Mouse (Mus musculus): ENCODE measurements around the gene Ginm1. TPM values are rescaled to one million over a fixed set of nuclear protein-coding genes. Genes with fewer than 3 reads are reported as not detected.
A peak's percentile ranks its signal among the peaks of the same experiment; 100 is the strongest.

Ginm1 gene
- polyA plus RNA-seq, 1 experiment from 2014 or later, result 78.9 TPM

- no peaks in the 10 kb centered on the region for H3K36me3 ChIP-seq (replicated peaks; ENCODE audit: insufficient read depth, low read length)
- no peaks in the 10 kb centered on the region for H3K27me3 ChIP-seq (ENCODE audit: insufficient read depth, low read length)
- peak within 1 kb of the TSS; percentile 24 for H3K4me3 ChIP-seq (ENCODE audit: low read depth, low read length)
- H3K27ac ChIP-seq (ENCODE audit: low read depth), result peak within 1 kb of the TSS; percentile 85
- H3K9ac ChIP-seq (replicated peaks), result peak within 1 kb of the TSS; percentile 48
- TF ChIP-seq EP300 (IDR thresholded peaks at IDR 0.05; ENCODE audit: low read depth) (no peak), CTCF (IDR thresholded peaks at IDR 0.05; ENCODE audit: low read depth) (no peak)
- H3K4me2 ChIP-seq (ENCODE audit: low read depth, low read length), result peak within 1 kb of the TSS; percentile 73
- H3K9me3 ChIP-seq (ENCODE audit: low read length), result no peaks in the 10 kb centered on the region
- 3% methylated on average over 15 of the region's 15 CpGs for WGBS (ENCODE audit: insufficient replicate concordance)
- DNase-seq (peak; percentile 53), ATAC-seq (peak; percentile 66)
- H3K4me1 ChIP-seq (ENCODE audit: insufficient read depth), result peaks cover 23% of the 10 kb centered on the region
These were observed 39.6 kb upstream of the Ginm1 start, which contains the start of gene Zc3h12d for GRCm38 (mm10) chr10:7832171-7832676. Gene Zc3h12d, plus strand, starts transcription at chr10:7832470.

GRCm38 (mm10) chr10:7826106-7826505 lies 33.5 kb upstream of the Ginm1 start:
- Histone ChIP-seq H3K4me2 (ENCODE audit: low read depth, low read length) (no peak overlapping the region), H3K27me3 (ENCODE audit: insufficient read depth, low read length) (no peaks in the 10 kb centered on the region), H3K4me3 (ENCODE audit: low read depth, low read length) (no peak overlapping the region), H3K9me3 (ENCODE audit: low read length) (no peaks in the 10 kb centered on the region), H3K36me3 (replicated peaks; ENCODE audit: insufficient read depth, low read length) (peaks cover 23% of the 10 kb centered on the region), H3K4me1 (ENCODE audit: insufficient read depth) (no peaks in the 10 kb centered on the region), H3K27ac (ENCODE audit: low read depth) (no peak overlapping the region), H3K9ac (replicated peaks) (no peak overlapping the region)
- DNase-seq (no peak), ATAC-seq (no peak)
- TF ChIP-seq CTCF (IDR thresholded peaks at IDR 0.05; ENCODE audit: low read depth) (no peak), EP300 (IDR thresholded peaks at IDR 0.05; ENCODE audit: low read depth) (no peak)
- WGBS (ENCODE audit: insufficient replicate concordance), result 84% methylated on average over 9 of the region's 9 CpGs

- ATAC-seq (no peak), DNase-seq (no peak)
- H3K4me1 ChIP-seq (ENCODE audit: insufficient read depth), result no peaks in the 10 kb centered on the region
- no peak overlapping the region for H3K27ac ChIP-seq (ENCODE audit: low read depth)
- H3K4me3 ChIP-seq (ENCODE audit: low read depth, low read length), result no peak overlapping the region
- H3K36me3 ChIP-seq (replicated peaks; ENCODE audit: insufficient read depth, low read length), result peaks cover 28% of the 10 kb centered on the region
- H3K9ac ChIP-seq (replicated peaks), result no peak overlapping the region
- H3K9me3 ChIP-seq (ENCODE audit: low read length), result no peaks in the 10 kb centered on the region
- no peak overlapping the region for H3K4me2 ChIP-seq (ENCODE audit: low read depth, low read length)
- TF ChIP-seq EP300 (IDR thresholded peaks at IDR 0.05; ENCODE audit: low read depth) (no peak), CTCF (IDR thresholded peaks at IDR 0.05; ENCODE audit: low read depth) (no peak)
- no peaks in the 10 kb centered on the region for H3K27me3 ChIP-seq (ENCODE audit: insufficient read depth, low read length)
- WGBS (ENCODE audit: insufficient replicate concordance), result 85% methylated on average over 4 of the region's 4 CpGs
These were observed 32.6 kb upstream of the Ginm1 start for GRCm38 (mm10) chr10:7825281-7825665.

- no peak for TF ChIP-seq CTCF (IDR thresholded peaks at IDR 0.05; ENCODE audit: low read depth)
- TF ChIP-seq EP300 (IDR thresholded peaks at IDR 0.05; ENCODE audit: low read depth), result no peak
- WGBS (ENCODE audit: insufficient replicate concordance), result 85% methylated on average over 9 of the region's 9 CpGs
- H3K36me3 ChIP-seq (replicated peaks; ENCODE audit: insufficient read depth, low read length), result peaks cover 28% of the 10 kb centered on the region
- H3K27me3 ChIP-seq (ENCODE audit: insufficient read depth, low read length), result no peaks in the 10 kb centered on the region
- H3K9ac ChIP-seq (replicated peaks), result no peak overlapping the region
- no peak overlapping the region for H3K4me2 ChIP-seq (ENCODE audit: low read depth, low read length)
- no peak overlapping the region for H3K27ac ChIP-seq (ENCODE audit: low read depth)
- DNase-seq (no peak), ATAC-seq (no peak)
- H3K9me3 ChIP-seq (ENCODE audit: low read length), result no peaks in the 10 kb centered on the region
- H3K4me3 ChIP-seq (ENCODE audit: low read depth, low read length), result no peak overlapping the region
- H3K4me1 ChIP-seq (ENCODE audit: insufficient read depth), result no peaks in the 10 kb centered on the region
These were observed 32.1 kb upstream of the Ginm1 start for GRCm38 (mm10) chr10:7824663-7825280.

GRCm38 (mm10) chr10:7821981-7822380 lies 29.4 kb upstream of the Ginm1 start:
- WGBS (ENCODE audit: insufficient replicate concordance), result 93% methylated on average over 12 of the region's 12 CpGs
- no peaks in the 10 kb centered on the region for H3K27me3 ChIP-seq (ENCODE audit: insufficient read depth, low read length)

GRCm38 (mm10) chr10:7820171-7820570 lies 27.5 kb upstream of the Ginm1 start:
- Histone ChIP-seq H3K9ac (replicated peaks) (no peak overlapping the region), H3K36me3 (replicated peaks; ENCODE audit: insufficient read depth, low read length) (peaks cover 55% of the 10 kb centered on the region), H3K4me3 (ENCODE audit: low read depth, low read length) (no peak overlapping the region), H3K4me1 (ENCODE audit: insufficient read depth) (no peaks in the 10 kb centered on the region), H3K27ac (ENCODE audit: low read depth) (no peak overlapping the region), H3K27me3 (ENCODE audit: insufficient read depth, low read length) (no peaks in the 10 kb centered on the region), H3K4me2 (ENCODE audit: low read depth, low read length) (no peak overlapping the region), H3K9me3 (ENCODE audit: low read length) (no peaks in the 10 kb centered on the region)
- 78% methylated on average over 5 of the region's 5 CpGs for WGBS (ENCODE audit: insufficient replicate concordance)
- DNase-seq (no peak), ATAC-seq (no peak)
- TF ChIP-seq CTCF (IDR thresholded peaks at IDR 0.05; ENCODE audit: low read depth) (no peak), EP300 (IDR thresholded peaks at IDR 0.05; ENCODE audit: low read depth) (no peak)

More at GRCm38 (mm10) chr10:7821981-7822380, 29.4 kb upstream of the Ginm1 start:
- no peak for TF ChIP-seq CTCF (IDR thresholded peaks at IDR 0.05; ENCODE audit: low read depth)
- TF ChIP-seq EP300 (IDR thresholded peaks at IDR 0.05; ENCODE audit: low read depth), result no peak
- Histone ChIP-seq H3K4me1 (ENCODE audit: insufficient read depth) (no peaks in the 10 kb centered on the region), H3K9me3 (ENCODE audit: low read length) (no peaks in the 10 kb centered on the region), H3K27ac (ENCODE audit: low read depth) (no peak overlapping the region), H3K36me3 (replicated peaks; ENCODE audit: insufficient read depth, low read length) (peaks cover 42% of the 10 kb centered on the region), H3K4me3 (ENCODE audit: low read depth, low read length) (no peak overlapping the region), H3K4me2 (ENCODE audit: low read depth, low read length) (no peak overlapping the region), H3K9ac (replicated peaks) (no peak overlapping the region)
- no peak for DNase-seq
- no peak for ATAC-seq
